Mouse (Mus musculus): ENCODE data around the gene Rpl21.

DNA sequence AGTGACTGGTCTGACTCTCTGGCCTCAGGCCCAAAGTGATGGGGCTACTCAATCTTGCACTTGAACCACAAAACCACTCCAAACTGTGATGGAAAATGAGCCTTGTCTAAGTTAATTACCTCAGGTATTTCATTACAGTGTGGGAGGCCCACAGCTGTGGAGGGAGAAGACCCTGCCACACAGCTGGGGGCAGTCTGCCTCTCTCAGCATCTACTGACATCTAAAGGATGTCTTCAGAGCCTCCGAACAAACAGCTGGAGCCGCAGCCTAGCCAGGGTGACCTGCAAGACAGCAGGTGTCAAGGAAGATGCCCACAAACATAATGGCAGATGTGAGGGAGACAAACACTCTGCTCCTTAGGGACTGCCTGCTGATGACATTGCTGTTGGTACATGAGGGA is 43.3 kb downstream of the Rpl21 start:
- TF ChIP-seq CTCF (IDR thresholded peaks at IDR 0.05; ENCODE audit: control insufficient read depth, insufficient read depth, insufficient read length) (no peak), CEBPB (IDR thresholded peaks at IDR 0.05; ENCODE audit: low read depth) (no peak), MAX (IDR thresholded peaks at IDR 0.05) (no peak)

All from C2C12 (cell line).